ENCODE assay signal across 20 mouse cellular contexts in genomic region chr13:63545291-63545690, GRCm38 (mm10). TPM values are rescaled to one million over a fixed set of nuclear protein-coding genes. Genes with fewer than 3 reads are reported as not detected.
A peak's percentile ranks its signal among the peaks of the same experiment; 100 is the strongest.
DNase-seq lines count a peak whose midpoint lies in the region; ATAC-seq and TF ChIP-seq lines count a peak whose summit lies in the region.
"Had no signal": no experiment of that assay in that cellular context is flagged by ENCODE, and none has a peak within 500 bp of the region (broad histone marks: within the 10 kb centered on the region; RNA-seq: fewer than 3 reads in every experiment).

No protein-coding gene starts in this region.

- H3K27me3 ChIP-seq in forebrain, embryonic 13.5 days: peaks cover 44% of the 10 kb centered on the region
- no peaks in the 10 kb centered on the region for H3K27me3 ChIP-seq in forebrain, embryonic 10.5 days (ENCODE audit: poor library complexity, severe bottlenecking)
- no peaks in the 10 kb centered on the region for H3K27me3 ChIP-seq in hindbrain, embryonic 15.5 days
- H3K27me3 ChIP-seq: CH12.LX; limb, embryonic 13.5 days; liver, embryonic 15.5 days had no signal

- no peak for TF ChIP-seq CTCF in layer of hippocampus, adult 2 months (conservative IDR thresholded peaks at IDR 0.05)
- TF ChIP-seq CTCF in brain, embryonic 14.5 days (IDR thresholded peaks at IDR 0.05; ENCODE audit: borderline replicate concordance, extremely low read depth, insufficient read depth, insufficient read length): no peak

- peak; percentile 31; the same call in 1 of the 2 replicates for ATAC-seq in forebrain, embryonic 13.5 days
- ATAC-seq in hindbrain, embryonic 15.5 days (ENCODE audit: low FRiP score, low read depth): no peak

- peak overlapping the region; percentile 51 for H3K4me2 ChIP-seq in forebrain, embryonic 13.5 days
- peak overlapping the region; percentile 15; the same call in 1 of the 2 replicates for H3K4me2 ChIP-seq in hindbrain, embryonic 15.5 days
- H3K4me2 ChIP-seq: limb, embryonic 13.5 days; liver, embryonic 15.5 days; midbrain, embryonic 11.5 days had no signal

- H3K36me3 ChIP-seq in forebrain, embryonic 13.5 days (ENCODE audit: poor library complexity, severe bottlenecking): peaks cover 30% of the 10 kb centered on the region
- H3K36me3 ChIP-seq in forebrain, embryonic 10.5 days (replicated peaks): peaks cover 79% of the 10 kb centered on the region
- peaks cover 23% of the 10 kb centered on the region for H3K36me3 ChIP-seq in hindbrain, embryonic 15.5 days

- no peak overlapping the region for H3K9ac ChIP-seq in forebrain, embryonic 13.5 days
- no peak overlapping the region for H3K9ac ChIP-seq in hindbrain, embryonic 15.5 days
- H3K9ac ChIP-seq: limb, embryonic 13.5 days; liver, embryonic 15.5 days had no signal

- H3K4me3 ChIP-seq in forebrain, embryonic 13.5 days: 0 out of 2 replicates have a peak overlapping the region, but pooled peaks have one; percentile 0
- H3K4me3 ChIP-seq in forebrain, embryonic 10.5 days: no peak overlapping the region
- no peak overlapping the region for H3K4me3 ChIP-seq in layer of hippocampus, adult 2 months
- H3K4me3 ChIP-seq in hindbrain, embryonic 15.5 days: no peak overlapping the region
- H3K4me3 ChIP-seq: heart, embryonic 10.5 days; limb, embryonic 13.5 days; liver, embryonic 15.5 days had no signal

- DNase-seq in forebrain, embryonic 10.5 days (ENCODE audit: extremely low spot score, low spot score): no peak
- DNase-seq in layer of hippocampus, adult 2 months (ENCODE audit: low spot score in 2 of 2): no peak
- no peak for DNase-seq in layer of hippocampus, postnatal 14 days (ENCODE audit: low spot score in 2 of 2)
- DNase-seq in brain, embryonic 14.5 days (ENCODE audit: low read depth): peak; percentile 91
- DNase-seq in T-cell, adult 2 months (ENCODE audit: low spot score): no peak
- DNase-seq in thymus, adult 18-20 months: no peak
- DNase-seq: adrenal gland, adult 2 months; cerebellum, adult 11-12 months; cerebellum, postnatal 25 days; gastrocnemius, postnatal 14 days; heart, postnatal 10 days; lung, postnatal 4 days; spleen, adult 18-20 months had no signal

- 19% methylated on average over 7 of the region's 7 CpGs for WGBS in forebrain, embryonic 13.5 days
- 76% methylated on average over 7 of the region's 7 CpGs for WGBS in forebrain, embryonic 10.5 days
- WGBS in hindbrain, embryonic 15.5 days: 37% methylated on average over 7 of the region's 7 CpGs

- H3K27ac ChIP-seq in forebrain, embryonic 13.5 days: peak overlapping the region; percentile 12; the same call in 1 of the 2 replicates
- no peak overlapping the region for H3K27ac ChIP-seq in forebrain, embryonic 10.5 days
- peak overlapping the region; percentile 64; the same call in 1 of the 2 replicates for H3K27ac ChIP-seq in layer of hippocampus, adult 2 months
- peak overlapping the region; percentile 36 for H3K27ac ChIP-seq in hindbrain, embryonic 15.5 days (replicated peaks)
- H3K27ac ChIP-seq: heart, embryonic 10.5 days; limb, embryonic 13.5 days; liver, embryonic 15.5 days had no signal

- no peaks in the 10 kb centered on the region for H3K9me3 ChIP-seq in forebrain, embryonic 13.5 days (replicated peaks)
- no peaks in the 10 kb centered on the region for H3K9me3 ChIP-seq in forebrain, embryonic 10.5 days
- no peaks in the 10 kb centered on the region for H3K9me3 ChIP-seq in hindbrain, embryonic 15.5 days
- H3K9me3 ChIP-seq: heart, embryonic 10.5 days; limb, embryonic 13.5 days; liver, embryonic 15.5 days had no signal

- TF ChIP-seq POLR2A in brain, embryonic 14.5 days (IDR thresholded peaks at IDR 0.05; ENCODE audit: borderline replicate concordance, extremely low read depth, insufficient read depth, insufficient read length, poor library complexity, severe bottlenecking): no peak

- peaks cover 74% of the 10 kb centered on the region for H3K4me1 ChIP-seq in forebrain, embryonic 13.5 days
- peaks cover 79% of the 10 kb centered on the region for H3K4me1 ChIP-seq in forebrain, embryonic 10.5 days
- H3K4me1 ChIP-seq in hindbrain, embryonic 15.5 days (replicated peaks): peaks cover 20% of the 10 kb centered on the region

RNA-seq across cellular contexts. Expression of gene Ptch1, which starts 28.1 kb away (rescaled TPM):
- polyA plus RNA-seq in forebrain, embryonic 13.5 days (2015; fragmentation: Nextera tagmentation; extraction: Ambion mirVana): 11.3 and 16.0 TPM in 2 replicates
- polyA plus RNA-seq in forebrain, embryonic 10.5 days (2016; fragmentation: Nextera tagmentation; extraction: Ambion mirVana): 21.0 and 23.6 TPM in 2 replicates
- total RNA-seq in layer of hippocampus, adult 2 months (2021): 10 to 100 TPM; 43.9 to 45.4 TPM
- 10 to 100 TPM; 40.2 to 48.1 TPM for total RNA-seq in layer of hippocampus, postnatal 14 days (2021)
- 23.3 and 37.6 TPM in 2 replicates for polyA plus RNA-seq in brain, embryonic 14.5 days (2012; rRNA removed)
- 16.3 and 16.6 TPM in 2 replicates for polyA plus RNA-seq in hindbrain, embryonic 15.5 days (2015; fragmentation: Nextera tagmentation; extraction: Ambion mirVana)

RNA-seq across cellular contexts. Expression of gene Fancc, which starts 48.2 kb away (rescaled TPM):
- 13.7 and 18.1 TPM in 2 replicates for polyA plus RNA-seq in forebrain, embryonic 13.5 days (2015; fragmentation: Nextera tagmentation; extraction: Ambion mirVana)
- 22.4 and 23.9 TPM in 2 replicates for polyA plus RNA-seq in forebrain, embryonic 10.5 days (2016; fragmentation: Nextera tagmentation; extraction: Ambion mirVana)
- total RNA-seq in layer of hippocampus, adult 2 months (2021): 1 to 10 TPM; 6.5 to 9.5 TPM
- total RNA-seq in layer of hippocampus, postnatal 14 days (2021): 1 to 10 TPM; 7.1 to 7.7 TPM
- polyA plus RNA-seq in brain, embryonic 14.5 days (2012; rRNA removed): 12.7 and 16.1 TPM in 2 replicates
- polyA plus RNA-seq in hindbrain, embryonic 15.5 days (2015; fragmentation: Nextera tagmentation; extraction: Ambion mirVana): 15.5 and 17.6 TPM in 2 replicates
